Mouse (Mus musculus) colon, adult 2 months (tissue): ENCODE measurements around the gene Gm379. TPM values are rescaled to one million over a fixed set of nuclear protein-coding genes. Genes with fewer than 3 reads are reported as not detected.

ENCODE experiments used
- polyA plus RNA-seq: library from polyadenylated mRNA; depleted of rRNA; stranded (reverse); fragments of >200 nt; gene quantifications from 2 replicates; pipeline ENCODE4 v1.2.3, GENCODE M21; 2012; rRNA removed

The Gm379 gene
- polyA plus RNA-seq = 1.6 and 2.2 TPM in 2 replicates

GRCm38 (mm10) chrX:108664885-108665284 lies at the start of gene Gm379:
Gm379 (minus strand) TSS chrX:108664891.

Other genes with a start within 250 kb of the Gm379 start
- 0.30 and 0.39 TPM in 2 replicates for gene Brwd3, start 169.5 kb upstream of the Gm379 start, polyA plus RNA-seq